Mouse (Mus musculus): ENCODE data around the gene Zfp750.

GRCm38 (mm10) chr11:121560294-121560663, 41.1 kb upstream of the Zfp750 start:
- TF ChIP-seq CTCF (IDR thresholded peaks at IDR 0.05; ENCODE audit: borderline replicate concordance, insufficient read depth, low read depth, low read length) (no peak), POLR2A (IDR thresholded peaks at IDR 0.05; ENCODE audit: borderline replicate concordance, insufficient read depth, low read length) (no peak)
